7 mouse cellular contexts compared by ENCODE assay signal in genomic region chr19:37543537-37544326, GRCm38 (mm10). TPM values are rescaled to one million over a fixed set of nuclear protein-coding genes. Genes with fewer than 3 reads are reported as not detected.
A peak's percentile ranks its signal among the peaks of the same experiment; 100 is the strongest.
DNase-seq lines count a peak whose midpoint lies in the region; ATAC-seq and TF ChIP-seq lines count a peak whose summit lies in the region.

No protein-coding gene starts in this region.

- no peaks in the 10 kb centered on the region for H3K36me3 ChIP-seq in E14TG2a.4 (ENCODE audit: insufficient read depth, low read length)
- no peaks in the 10 kb centered on the region for H3K36me3 ChIP-seq in heart, embryonic 10.5 days
- no peaks in the 10 kb centered on the region for H3K36me3 ChIP-seq in liver, embryonic 13.5 days
- H3K36me3 ChIP-seq in forebrain, embryonic 12.5 days (replicated peaks), result no peaks in the 10 kb centered on the region

- peaks cover 23% of the 10 kb centered on the region for H3K4me1 ChIP-seq in E14TG2a.4 (replicated peaks; ENCODE audit: low read depth, low read length)
- H3K4me1 ChIP-seq in heart, embryonic 10.5 days, result peaks cover 18% of the 10 kb centered on the region
- peaks cover 44% of the 10 kb centered on the region for H3K4me1 ChIP-seq in liver, embryonic 13.5 days (replicated peaks)
- H3K4me1 ChIP-seq in forebrain, embryonic 12.5 days, result no peaks in the 10 kb centered on the region

- TF ChIP-seq CTCF in E14TG2a.4 (conservative IDR thresholded peaks at IDR 0.05; ENCODE audit: low read length), result peak; percentile 55

- peak overlapping the region; percentile 47 for H3K4me2 ChIP-seq in liver, embryonic 13.5 days
- H3K4me2 ChIP-seq in forebrain, embryonic 12.5 days, result no peak overlapping the region

- H3K27me3 ChIP-seq in E14TG2a.4 (ENCODE audit: insufficient read depth, low read length), result peaks cover 32% of the 10 kb centered on the region
- H3K27me3 ChIP-seq in heart, embryonic 10.5 days (ENCODE audit: insufficient read depth, poor library complexity, severe bottlenecking), result peaks cover 2% of the 10 kb centered on the region; the same call in 1 of the 2 replicates
- H3K27me3 ChIP-seq in liver, embryonic 13.5 days, result no peaks in the 10 kb centered on the region
- H3K27me3 ChIP-seq in forebrain, embryonic 12.5 days, result peaks cover 7% of the 10 kb centered on the region

- 57% methylated on average over 13 of the region's 13 CpGs for WGBS in heart, embryonic 10.5 days
- WGBS in liver, embryonic 13.5 days (ENCODE audit: insufficient replicate concordance), result 32% methylated on average over 13 of the region's 13 CpGs
- WGBS in forebrain, embryonic 12.5 days, result 61% methylated on average over 13 of the region's 13 CpGs

- no peak overlapping the region for H3K27ac ChIP-seq in heart, embryonic 10.5 days
- H3K27ac ChIP-seq in liver, embryonic 13.5 days, result no peak overlapping the region
- no peak overlapping the region for H3K27ac ChIP-seq in forebrain, embryonic 12.5 days

- peak; percentile 90 for DNase-seq in 416B (ENCODE audit: low read depth)
- peak; percentile 72 for DNase-seq in heart, embryonic 10.5 days (ENCODE audit: low spot score)
- no peak for DNase-seq in liver, embryonic 13.5 days
- no peak for DNase-seq in retina, embryonic 14.5 days (ENCODE audit: low spot score)
- DNase-seq in cerebellum, adult 18-20 months, result no peak

- H3K4me3 ChIP-seq in E14TG2a.4 (replicated peaks; ENCODE audit: low read length), result no peak overlapping the region
- no peak overlapping the region for H3K4me3 ChIP-seq in heart, embryonic 10.5 days
- H3K4me3 ChIP-seq in liver, embryonic 13.5 days (replicated peaks), result peak overlapping the region; percentile 18
- H3K4me3 ChIP-seq in forebrain, embryonic 12.5 days (replicated peaks), result no peak overlapping the region

- H3K9me3 ChIP-seq in E14TG2a.4 (ENCODE audit: low read length), result no peaks in the 10 kb centered on the region
- H3K9me3 ChIP-seq in heart, embryonic 10.5 days, result no peaks in the 10 kb centered on the region
- no peaks in the 10 kb centered on the region for H3K9me3 ChIP-seq in liver, embryonic 13.5 days (replicated peaks)
- no peaks in the 10 kb centered on the region for H3K9me3 ChIP-seq in forebrain, embryonic 12.5 days

- H3K9ac ChIP-seq in liver, embryonic 13.5 days, result peak overlapping the region; percentile 24; the same call in 1 of the 2 replicates
- no peak overlapping the region for H3K9ac ChIP-seq in forebrain, embryonic 12.5 days

- 0 out of 2 replicates have a peak, but pooled peaks have one; percentile 44 for ATAC-seq in liver, embryonic 13.5 days (ENCODE audit: low read depth)
- no peak for ATAC-seq in forebrain, embryonic 12.5 days (ENCODE audit: low FRiP score)

RNA-seq across cellular contexts. Expression of gene Exoc6, which starts 6.5 kb away (rescaled TPM):
- polyA plus RNA-seq in heart, embryonic 10.5 days (2016; fragmentation: Nextera tagmentation; extraction: Ambion mirVana), result 18.0 and 25.3 TPM in 2 replicates
- 34.3 and 41.6 TPM in 2 replicates for polyA plus RNA-seq in liver, embryonic 13.5 days (2015; fragmentation: Nextera tagmentation; extraction: Ambion mirVana)
- polyA plus RNA-seq in forebrain, embryonic 12.5 days (2016; fragmentation: Nextera tagmentation; extraction: Ambion mirVana), result 9.7 and 11.4 TPM in 2 replicates

Comparison
In these comparisons a context has a peak if more than half of its experiments do, and no peak if none do; other contexts are left out.
1. DNase-seq: peak in 416B (single experiment) and heart, embryonic 10.5 days (single experiment); none in liver, embryonic 13.5 days (single experiment), retina, embryonic 14.5 days (single experiment) and cerebellum, adult 18-20 months (0 of 2).